Mouse (Mus musculus) cerebellum, adult 9-10 months (tissue): ENCODE data around the gene Nrd1.

Experiments used
- DNase-seq: peaks from one replicate; pipeline ENCODE4 v3.0.0; 2022

Gene Nrd1

GRCm38 (mm10) chr4:108999999-109000950 lies at the start of gene Nrd1:
Nrd1 (plus strand) TSS chr4:109000655.
- DNase-seq: peak; percentile 99

DNA sequence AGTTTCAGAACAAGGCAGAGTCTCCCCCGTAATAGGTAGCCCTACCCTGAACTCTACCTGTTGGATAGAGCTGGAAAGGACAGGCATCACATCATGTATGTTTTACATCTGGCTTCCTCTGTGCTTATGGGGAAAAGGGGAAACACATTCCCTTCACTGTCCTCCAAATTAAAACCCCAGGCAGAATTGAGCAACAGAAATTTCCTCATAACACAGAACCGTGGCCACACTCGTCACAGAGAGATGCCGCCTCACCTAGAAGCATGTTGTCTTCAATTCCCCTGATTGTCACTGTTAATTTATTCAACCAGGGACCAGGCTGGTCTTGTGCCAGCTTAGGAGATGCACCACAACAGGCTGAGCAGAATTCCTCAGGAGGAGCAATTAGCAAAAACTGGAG lies 48.8 kb upstream of the Nrd1 start:
- DNase-seq: no peak

GRCm38 (mm10) chr4:108959696-108960095 lies 40.8 kb upstream of the Nrd1 start:
- DNase-seq: no peak

GRCm38 (mm10) chr4:108960619-108961460 lies 39.6 kb upstream of the Nrd1 start:
- no peak for DNase-seq

DNA sequence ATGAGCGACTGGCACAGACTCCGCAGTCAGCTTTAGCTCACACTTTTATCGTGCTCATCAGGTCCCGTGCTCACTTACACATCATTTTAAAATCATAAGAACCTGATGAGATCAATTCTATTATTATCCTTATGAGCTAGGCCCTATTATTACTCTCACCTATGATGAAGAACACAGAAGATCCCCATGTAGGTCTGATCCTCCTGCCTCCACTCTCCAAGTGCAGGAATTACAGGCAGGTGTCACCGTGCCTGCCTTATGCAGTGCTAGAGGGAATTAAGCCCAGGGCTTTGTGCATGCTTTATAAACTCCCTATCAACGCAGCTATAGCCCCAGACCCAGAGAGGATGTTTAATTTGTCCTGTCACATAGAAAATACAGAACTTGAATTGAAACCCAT lies 37.4 kb upstream of the Nrd1 start:
- no peak for DNase-seq

- no peak for DNase-seq
Measured at GRCm38 (mm10) chr4:108969517-108969916, 30.9 kb upstream of the Nrd1 start.

- DNase-seq: no peak
Measured at GRCm38 (mm10) chr4:108971054-108971453, 29.4 kb upstream of the Nrd1 start.

- DNase-seq: peak; percentile 76
Measured at GRCm38 (mm10) chr4:108976458-108977071, 23.9 kb upstream of the Nrd1 start.

DNA sequence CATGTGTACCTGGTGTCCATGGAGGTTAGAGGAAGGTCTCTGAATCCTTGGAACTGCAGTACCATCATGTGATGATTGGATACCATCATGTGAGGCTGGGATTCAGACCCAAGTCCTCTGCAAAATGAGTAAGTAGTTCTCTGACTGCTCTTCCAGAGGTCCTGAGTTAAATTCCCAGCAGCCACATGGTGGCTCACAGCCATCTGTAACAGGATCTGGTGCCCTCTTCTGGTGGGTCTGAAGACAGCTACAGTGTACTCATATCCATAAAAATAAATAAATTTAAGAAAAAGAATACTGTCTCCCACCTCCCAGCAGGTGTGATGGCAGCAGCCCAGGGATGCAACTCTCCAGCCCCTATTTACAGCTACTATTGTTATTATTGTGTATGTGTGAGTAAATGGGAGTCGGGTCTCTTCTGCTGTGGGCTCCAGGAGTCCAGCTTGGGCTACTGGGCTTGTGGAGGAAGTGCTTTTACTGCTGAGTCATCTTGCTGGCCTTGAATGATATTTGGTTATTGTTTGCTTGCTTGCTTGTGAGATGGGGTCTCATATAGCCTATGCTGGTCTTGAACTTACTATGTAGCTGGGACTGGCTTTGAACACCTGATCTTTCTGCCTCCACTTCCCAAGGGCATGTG lies 13.5 kb upstream of the Nrd1 start:
- DNase-seq: no peak

DNA sequence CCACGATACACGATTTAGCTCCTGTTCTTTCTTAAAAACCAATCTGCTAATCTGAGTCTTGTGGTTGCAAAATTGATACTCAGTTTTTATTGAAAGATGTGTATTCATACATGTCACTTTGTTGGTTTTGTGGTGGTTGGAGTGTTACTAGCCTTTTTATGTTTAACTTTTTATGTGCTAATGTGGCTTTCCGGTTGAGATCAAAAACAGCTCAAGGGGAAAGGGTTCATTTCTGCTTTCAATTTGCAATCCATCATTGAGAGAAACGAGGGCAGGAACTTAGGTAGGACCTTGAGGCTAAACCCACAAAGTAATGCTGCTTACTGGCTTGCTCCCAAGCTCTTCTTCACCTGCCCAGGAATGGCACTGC lies 13.0 kb upstream of the Nrd1 start:
- no peak for DNase-seq

DNA sequence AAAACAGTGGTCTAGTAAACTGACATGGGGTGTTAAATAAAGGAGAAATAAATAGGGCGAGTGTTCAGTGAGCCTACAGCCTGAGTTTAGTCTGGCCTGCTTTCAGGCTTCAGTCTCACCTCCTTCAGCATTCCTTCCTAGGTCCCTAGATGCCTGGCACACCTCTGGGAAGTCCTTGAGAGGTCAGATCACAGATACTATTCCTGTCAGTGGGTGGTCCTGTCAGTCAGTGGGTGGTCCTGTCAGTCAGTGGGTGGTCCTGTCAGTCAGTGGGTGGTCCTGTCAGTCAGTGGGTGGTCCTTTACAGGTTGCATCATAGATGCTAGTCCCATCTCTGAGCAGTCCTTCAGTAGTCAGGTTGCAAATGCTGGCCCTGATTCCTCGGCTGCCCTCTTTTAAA lies 11.0 kb upstream of the Nrd1 start:
- no peak for DNase-seq

DNA sequence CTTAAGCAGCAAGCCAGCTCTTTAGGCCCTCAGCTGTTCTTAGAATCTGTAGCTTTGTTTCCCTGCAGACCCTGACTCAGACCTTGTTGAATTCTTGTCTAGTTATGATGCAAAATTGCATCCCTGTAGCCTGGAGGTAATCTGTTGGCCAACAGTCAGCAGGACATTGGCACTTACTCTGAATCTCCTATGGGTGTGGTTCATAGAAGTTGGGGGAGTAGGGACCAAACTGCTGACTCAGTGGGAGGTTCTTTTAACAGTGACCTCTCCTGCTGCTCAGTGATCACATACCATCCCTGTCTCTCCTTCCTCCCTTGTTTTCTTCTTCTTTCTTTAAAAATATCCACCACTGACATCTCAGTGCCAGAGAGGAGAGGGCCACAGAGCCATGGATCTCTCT lies 10.4 kb upstream of the Nrd1 start:
- no peak for DNase-seq

GRCm38 (mm10) chr4:108990571-108990970 lies 9.9 kb upstream of the Nrd1 start:
- no peak for DNase-seq

DNA sequence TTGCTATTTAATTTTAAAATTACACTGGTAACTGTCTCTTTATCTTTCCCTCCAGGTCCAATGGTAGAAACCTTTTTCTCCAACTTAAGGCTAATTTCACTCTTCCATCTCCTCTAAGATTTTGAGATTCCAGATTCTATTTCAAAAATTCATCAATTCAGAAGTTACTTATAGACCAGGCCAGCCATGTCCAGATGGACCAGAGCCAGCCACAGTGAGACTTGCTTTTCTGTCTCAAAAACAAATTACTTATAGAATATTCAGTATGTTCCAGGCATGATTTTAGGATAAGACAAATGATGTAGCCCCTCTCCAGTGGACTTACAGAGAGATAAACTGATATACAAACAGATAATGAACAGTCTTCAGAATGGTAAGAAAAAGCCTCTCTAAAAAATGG lies 8.6 kb upstream of the Nrd1 start:
- DNase-seq: no peak

GRCm38 (mm10) chr4:108992978-108993377 lies 7.5 kb upstream of the Nrd1 start:
- no peak for DNase-seq

DNA sequence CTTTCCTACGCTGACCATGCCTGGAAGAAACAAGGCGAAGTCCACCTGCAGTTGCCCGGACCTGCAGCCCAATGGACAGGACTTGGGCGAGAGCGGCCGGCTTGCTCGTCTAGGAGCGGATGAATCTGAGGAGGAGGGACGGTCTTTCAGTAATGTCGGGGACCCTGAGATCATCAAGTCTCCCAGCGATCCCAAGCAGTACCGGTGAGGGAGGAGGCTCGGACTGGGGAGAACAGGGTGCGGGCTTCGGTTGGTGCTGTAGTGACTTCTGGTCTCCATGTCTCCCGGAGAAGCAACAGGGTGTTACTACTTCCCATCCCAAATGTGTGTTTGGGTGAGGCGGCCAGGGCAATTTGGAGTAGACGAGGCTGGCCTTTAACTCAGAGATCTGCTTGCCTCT lies 506 bp downstream of the Nrd1 start:
- no peak for DNase-seq

- DNase-seq: no peak
Measured at GRCm38 (mm10) chr4:109008046-109008445, 7.6 kb downstream of the Nrd1 start.

GRCm38 (mm10) chr4:109014091-109014490 lies 13.6 kb downstream of the Nrd1 start:
- DNase-seq: no peak

DNA sequence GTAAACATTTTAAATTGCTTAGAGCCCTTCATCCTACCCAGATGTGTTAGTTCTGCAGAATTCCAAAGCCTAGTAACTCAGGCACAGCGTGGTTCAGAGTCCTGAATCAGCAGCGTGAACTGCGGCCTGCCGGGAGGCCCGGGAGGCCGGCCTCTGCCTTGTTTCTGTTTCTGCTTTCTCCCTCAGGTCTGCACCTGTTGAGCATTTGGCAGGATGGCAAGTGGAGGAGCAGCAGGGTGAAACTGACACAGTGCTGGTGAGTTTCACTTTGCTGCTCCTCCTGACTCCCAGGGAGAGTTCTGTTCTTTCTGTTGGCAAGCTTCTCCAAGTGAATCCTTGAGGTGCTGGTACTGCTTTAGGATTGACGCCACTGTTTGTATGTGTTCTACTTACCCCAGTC lies 17.0 kb downstream of the Nrd1 start:
- no peak for DNase-seq

DNA sequence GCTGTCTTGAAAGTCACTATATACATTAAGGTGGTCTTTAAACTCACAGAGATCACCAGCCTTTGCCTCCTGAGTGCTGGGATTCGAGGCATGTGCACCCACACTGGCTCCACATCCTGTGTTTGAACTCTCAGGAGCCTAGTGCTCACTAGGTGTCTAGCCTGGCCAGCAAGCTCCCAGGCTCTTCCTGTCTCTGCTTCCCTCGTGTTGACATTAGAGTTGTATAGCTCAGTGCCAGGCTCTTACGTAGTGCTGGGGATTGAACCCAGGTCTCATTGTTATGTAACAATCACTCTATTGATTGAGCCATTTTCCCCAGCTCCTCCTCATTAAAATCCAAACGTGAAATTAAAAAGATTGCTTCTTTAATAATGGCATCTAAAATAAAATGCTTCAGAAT lies 18.8 kb downstream of the Nrd1 start:
- DNase-seq: no peak

- no peak for DNase-seq
Measured at GRCm38 (mm10) chr4:109021976-109022375, 21.5 kb downstream of the Nrd1 start.

DNA sequence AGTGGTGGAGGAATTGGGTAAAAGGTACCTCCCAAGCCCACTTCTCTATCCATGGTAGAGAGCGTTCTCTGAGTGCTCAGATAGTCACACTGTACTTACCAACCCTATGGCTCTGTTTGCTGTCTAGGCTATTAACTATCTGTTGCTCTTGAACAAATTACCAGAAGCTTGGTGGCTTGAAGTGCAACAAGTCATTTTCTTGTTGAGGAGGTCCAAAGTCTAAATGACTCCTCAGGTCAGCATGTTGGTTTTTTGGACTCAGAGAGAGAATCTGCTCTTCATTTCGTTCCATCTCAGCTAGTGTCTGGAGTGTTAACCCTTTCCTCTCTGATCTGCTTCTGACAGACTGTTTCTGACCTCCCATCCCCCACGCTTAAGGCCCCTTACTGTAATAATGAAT lies 24.6 kb downstream of the Nrd1 start:
- no peak for DNase-seq

- no peak for DNase-seq
Measured at GRCm38 (mm10) chr4:109026543-109026942, 26.1 kb downstream of the Nrd1 start.
